Mouse (Mus musculus) erythroblast, embryonic 14.5 days (primary cell): Measurements from ENCODE around the gene Tmem116. TPM values are rescaled to one million over a fixed set of nuclear protein-coding genes. Genes with fewer than 3 reads are reported as not detected.

ENCODE experiments used
- H3K27me3 ChIP-seq: 2 replicates; pipeline ENCODE4 v1.6.1; 2012; ENCODE audit warnings: inconsistent platforms; ENCODE audit not compliant: control insufficient read depth
- H3K36me3 ChIP-seq: 2 replicates; pipeline ENCODE4 v1.6.1; 2012; ENCODE audit warnings: mild to moderate bottlenecking, inconsistent platforms; ENCODE audit not compliant: control insufficient read depth
- H3K4me1 ChIP-seq: 2 replicates; pipeline ENCODE4 v1.6.1; 2012; ENCODE audit warnings: inconsistent platforms; ENCODE audit not compliant: control insufficient read depth
- H3K4me3 ChIP-seq: replicated peaks from 2 replicates; pipeline ENCODE3; 2012; ENCODE audit warnings: moderate library complexity, mild to moderate bottlenecking, inconsistent platforms
- H3K9me3 ChIP-seq: 2 replicates; pipeline ENCODE4 v1.6.1; 2012; ENCODE audit warnings: low read length, inconsistent platforms, mixed read lengths; ENCODE audit not compliant: control insufficient read depth
- GATA1 ChIP-seq: IDR thresholded peaks from 2 replicates; pipeline ENCODE4 v1.6.1; 2012; ENCODE audit warnings: low read length, inconsistent platforms, mixed read lengths
- TAL1 ChIP-seq: IDR thresholded peaks from 3 replicates; pipeline ENCODE4 v1.6.1; 2012; ENCODE audit warnings: low read length, inconsistent platforms, mixed read lengths
- polyA plus RNA-seq: library from polyadenylated mRNA; stranded (reverse); fragments of >175 nt; gene quantifications from 2 replicates; pipeline ENCODE4 v1.2.3, GENCODE M21; 2012

The Tmem116 gene
- polyA plus RNA-seq, 1 experiment, result 0.14 TPM

- H3K9me3 ChIP-seq, result no peaks in the 10 kb centered on the region
Observed at GRCm38 (mm10) chr5:121569881-121570420, 118.3 kb downstream of the Tmem116 start.

GRCm38 (mm10) chr5:121570787-121571186 lies 119.1 kb downstream of the Tmem116 start:
- Histone ChIP-seq H3K9me3 (no peaks in the 10 kb centered on the region), H3K36me3 (peaks cover 68% of the 10 kb centered on the region), H3K4me1 (no peaks in the 10 kb centered on the region), H3K27me3 (no peaks in the 10 kb centered on the region), H3K4me3 (no peak overlapping the region)
- TF ChIP-seq GATA1 (no peak), TAL1 (no peak)

More at GRCm38 (mm10) chr5:121569881-121570420, 118.3 kb downstream of the Tmem116 start:
- H3K4me3 ChIP-seq, result no peak overlapping the region
- H3K27me3 ChIP-seq, result no peaks in the 10 kb centered on the region
- H3K4me1 ChIP-seq, result no peaks in the 10 kb centered on the region
- TF ChIP-seq TAL1 (no peak), GATA1 (no peak)
- H3K36me3 ChIP-seq, result peaks cover 61% of the 10 kb centered on the region

Other genes starting within 250 kb of the Tmem116 start
- gene Rpl6, start 247.4 kb upstream of the Tmem116 start, polyA plus RNA-seq, result 24.9 and 56.7 TPM in 2 replicates
- gene Hectd4, start 231.7 kb upstream of the Tmem116 start, polyA plus RNA-seq, result 10.6 and 12.1 TPM in 2 replicates
- gene Trafd1, start 66.3 kb upstream of the Tmem116 start, polyA plus RNA-seq, result 1.8 and 2.1 TPM in 2 replicates
- 0.10 and 0.11 TPM in 2 replicates for gene Naa25, start 54.0 kb upstream of the Tmem116 start, polyA plus RNA-seq
- gene Erp29, start 613 bp downstream of the Tmem116 start, polyA plus RNA-seq, result 14.1 and 15.8 TPM in 2 replicates
- 0.03 TPM in 1 of 2 replicates, not detected in the other for gene Adam1b, start 51.5 kb downstream of the Tmem116 start, polyA plus RNA-seq
- gene Adam1a, start 93.6 kb downstream of the Tmem116 start, polyA plus RNA-seq, result 0.01 and 0.02 TPM in 2 replicates
- gene Gm42878, start 93.6 kb downstream of the Tmem116 start, polyA plus RNA-seq, result 0.01 TPM in 1 of 2 replicates, not detected in the other
- 7.0 and 9.2 TPM in 2 replicates for gene Mapkapk5, start 94.0 kb downstream of the Tmem116 start, polyA plus RNA-seq
- 11.0 and 12.8 TPM in 2 replicates for gene Aldh2, start 141.9 kb downstream of the Tmem116 start, polyA plus RNA-seq
- gene Acad12, start 167.0 kb downstream of the Tmem116 start, polyA plus RNA-seq, result 0.04 and 0.06 TPM in 2 replicates
- gene Acad10, start 208.6 kb downstream of the Tmem116 start, polyA plus RNA-seq, result 0.05 and 0.09 TPM in 2 replicates
- gene Brap, start 208.7 kb downstream of the Tmem116 start, polyA plus RNA-seq, result 1.1 and 1.2 TPM in 2 replicates